Mouse (Mus musculus): ENCODE results near the gene Pex26. TPM values are rescaled to one million over a fixed set of nuclear protein-coding genes. Genes with fewer than 3 reads are reported as not detected.

Pex26 gene
- total RNA-seq, 1 experiment from 2014 or later: 11.9 TPM

DNA sequence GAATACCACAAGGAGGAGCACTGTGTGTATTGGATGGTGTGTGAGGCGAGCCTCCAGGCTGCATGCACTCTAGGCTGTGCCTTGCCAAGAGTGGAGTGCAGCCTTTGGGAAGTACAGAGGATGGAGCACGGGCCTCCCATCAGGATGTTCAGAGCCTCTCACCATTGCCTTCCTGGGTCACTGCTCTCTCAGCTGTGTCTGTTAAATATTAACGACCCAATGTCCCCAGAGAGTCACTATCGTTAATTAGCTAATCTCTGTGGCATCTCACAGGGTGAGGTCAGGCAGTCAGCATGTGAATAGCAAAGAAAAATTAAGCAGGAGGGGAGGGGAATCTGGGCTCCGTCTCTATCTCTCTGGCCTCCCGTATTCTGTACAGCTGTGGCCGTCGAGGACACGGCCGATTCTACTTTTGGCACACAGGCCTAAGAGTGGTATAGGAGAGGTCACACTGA, 17.3 kb upstream of the Pex26 start:
- DNase-seq: no peak

DNA sequence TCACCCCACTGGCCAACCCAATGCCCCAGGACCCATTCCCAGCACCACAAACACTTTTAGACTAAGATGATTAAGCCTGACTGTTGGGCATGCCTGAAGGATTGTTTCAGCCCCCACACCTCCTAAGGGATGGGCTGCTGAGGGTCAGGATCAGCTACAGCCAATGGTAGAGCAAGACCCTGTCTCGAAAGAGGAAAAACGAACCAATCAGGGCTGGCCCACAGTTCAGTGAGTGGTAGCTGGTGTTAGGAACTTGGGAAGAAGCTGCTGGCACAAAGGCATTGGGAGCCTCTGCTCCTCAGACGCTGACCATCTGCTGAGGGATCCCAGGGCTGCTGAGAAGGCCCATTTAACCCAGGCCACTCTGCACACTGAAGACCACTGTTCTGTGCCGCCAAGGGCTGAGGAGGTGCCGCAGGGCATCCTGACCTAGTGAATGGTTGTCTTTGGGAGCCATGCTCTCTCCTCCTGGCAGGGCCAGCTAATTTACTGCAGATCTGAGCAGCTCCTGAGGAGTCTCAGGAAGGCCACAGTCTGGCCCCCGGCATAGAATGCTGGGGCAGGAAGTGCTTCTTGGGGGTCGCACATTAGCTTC, 16.0 kb upstream of the Pex26 start:
- DNase-seq: no peak

DNA sequence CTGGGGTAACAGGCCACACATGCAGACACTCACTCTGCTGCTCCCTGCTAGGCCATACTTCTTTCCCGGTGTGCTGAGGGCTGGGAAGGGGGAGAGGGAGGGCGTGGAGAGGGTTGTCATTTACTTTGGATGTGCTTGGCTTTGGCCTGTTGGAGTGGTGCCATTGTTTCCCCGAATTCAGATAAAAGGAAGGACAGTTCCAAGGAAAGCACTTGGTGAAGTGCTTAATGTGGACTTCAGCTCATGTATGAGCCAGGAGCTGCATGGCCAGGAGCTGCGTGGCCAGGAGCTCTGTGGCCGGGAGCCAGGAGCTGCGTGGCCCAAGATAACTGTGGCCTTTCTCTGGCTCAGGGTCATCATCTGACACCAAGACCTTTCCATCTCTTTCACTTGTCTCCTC, 12.4 kb upstream of the Pex26 start:
- DNase-seq: peak; percentile 79

DNA sequence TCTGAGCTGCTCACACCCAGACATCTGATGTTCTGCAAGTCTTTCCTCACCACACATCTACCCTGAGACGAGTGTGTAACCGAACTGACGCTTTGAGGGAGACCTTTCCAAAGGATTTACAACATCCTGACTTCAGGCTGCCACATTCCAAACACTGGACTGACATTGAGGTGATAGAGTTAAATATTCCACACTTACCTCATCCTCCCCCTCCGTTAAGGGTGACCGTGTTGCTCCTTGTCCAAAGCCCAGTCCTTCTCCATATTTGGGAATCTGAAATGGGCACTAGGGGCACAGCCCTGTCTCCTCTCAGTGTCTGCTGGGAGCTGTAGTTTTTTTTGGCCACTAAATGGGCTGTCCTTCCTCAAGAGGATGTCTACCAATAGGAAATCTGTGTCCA, 10.0 kb upstream of the Pex26 start:
- no peak for DNase-seq

DNA sequence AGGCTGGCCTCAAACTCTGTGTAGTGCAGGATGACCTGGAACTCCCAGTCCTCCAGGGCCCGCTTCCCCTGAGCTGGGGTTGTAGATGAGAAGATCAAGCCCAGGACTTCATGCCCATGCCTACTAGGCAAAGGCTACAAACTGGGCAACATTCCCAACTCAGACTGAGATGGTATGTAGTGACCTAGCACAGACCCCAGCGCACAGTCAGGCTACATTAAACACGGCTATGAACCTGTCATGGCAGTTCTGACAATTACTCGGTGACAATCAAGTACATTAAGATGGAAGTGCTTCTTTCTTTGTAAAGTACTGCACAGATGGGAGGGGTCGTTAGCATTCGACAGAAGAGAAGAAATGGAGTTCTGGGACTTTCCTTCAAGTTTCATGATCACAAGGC, 8.7 kb upstream of the Pex26 start:
- no peak for DNase-seq

GRCm38 (mm10) chr6:121176011-121176730, 7.3 kb upstream of the Pex26 start:
- DNase-seq: no peak

- DNase-seq: no peak
These were observed 6.8 kb upstream of the Pex26 start for GRCm38 (mm10) chr6:121176731-121177098.

- DNase-seq: peak; percentile 32
These were observed 6.3 kb upstream of the Pex26 start for GRCm38 (mm10) chr6:121177118-121177708.

DNA sequence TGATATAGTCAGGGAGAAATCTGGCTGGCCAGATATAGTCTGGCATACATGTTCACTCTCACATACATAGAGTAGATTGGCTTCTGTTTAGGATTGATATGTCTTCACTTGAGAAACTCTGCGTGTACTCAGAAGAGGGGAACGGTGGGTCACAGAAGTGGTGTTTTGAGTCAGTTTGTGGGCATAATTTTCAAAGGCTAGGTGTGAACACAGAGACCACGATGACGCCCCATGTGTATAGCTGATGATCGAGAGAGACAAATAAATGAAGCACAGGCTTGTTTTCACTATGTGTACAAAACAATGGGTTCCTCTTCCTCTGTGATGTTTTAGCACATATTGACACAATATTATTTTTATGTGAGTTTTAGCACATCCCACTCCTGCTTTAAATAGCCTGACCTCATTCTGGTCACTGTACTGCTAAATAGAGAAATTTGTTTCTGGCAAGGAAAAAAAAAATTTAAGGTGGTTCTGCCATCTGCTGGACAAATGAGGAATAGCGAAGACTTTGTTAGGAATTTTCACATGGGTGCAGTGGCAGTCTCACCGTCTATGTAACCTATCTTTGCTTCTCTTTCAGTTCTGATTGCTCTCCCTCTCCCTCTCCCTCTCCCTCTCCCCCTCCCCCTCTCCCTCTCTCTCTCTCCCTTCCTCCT, 4.6 kb upstream of the Pex26 start:
- peak; percentile 66 for DNase-seq

DNA sequence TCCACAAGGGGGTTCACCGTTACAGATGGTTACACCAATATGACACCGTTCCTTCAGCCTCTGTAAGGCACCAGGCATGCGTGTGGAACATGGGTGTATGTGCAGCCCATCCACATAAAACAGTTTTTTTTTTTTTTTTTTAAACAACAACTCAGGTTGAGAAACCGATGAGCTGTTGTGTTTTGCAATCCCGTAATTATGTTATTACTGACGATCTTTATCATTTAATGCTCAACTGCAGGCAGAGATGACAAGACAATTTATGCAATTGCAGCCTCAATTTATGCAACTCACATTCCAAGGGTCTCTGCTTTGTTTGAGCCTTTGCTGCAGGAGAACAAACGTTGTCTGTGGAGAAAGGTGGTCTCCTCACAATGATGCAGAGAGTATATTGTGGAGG, 3.6 kb upstream of the Pex26 start:
- no peak for DNase-seq

- peak; percentile 72 for DNase-seq
These were observed 1.0 kb downstream of the Pex26 start for GRCm38 (mm10) chr6:121184198-121185140.

DNA sequence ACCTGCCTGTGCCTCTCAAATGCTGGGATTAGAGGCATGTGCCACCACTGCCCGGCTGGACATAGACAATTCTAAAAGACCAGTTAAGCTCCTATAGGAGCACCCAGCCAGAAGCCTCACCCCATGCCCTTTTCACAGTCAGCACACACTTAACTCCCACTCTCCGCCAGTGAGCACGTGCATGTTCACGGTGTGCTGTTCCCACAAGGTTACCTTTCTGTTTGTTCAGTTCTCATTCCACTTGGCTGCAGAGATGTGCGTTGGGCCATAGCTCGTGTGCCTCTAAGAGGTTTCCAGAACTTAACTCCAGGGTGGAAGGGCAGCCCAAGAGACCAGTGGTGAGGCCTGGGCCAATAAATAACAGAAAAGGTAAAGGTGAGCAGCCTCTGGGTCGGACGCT, 1.8 kb downstream of the Pex26 start:
- DNase-seq: no peak

GRCm38 (mm10) chr6:121191261-121192009, 8.0 kb downstream of the Pex26 start:
- DNase-seq: no peak

- no peak for DNase-seq
These were observed 10.8 kb downstream of the Pex26 start for GRCm38 (mm10) chr6:121194061-121194955.

DNA sequence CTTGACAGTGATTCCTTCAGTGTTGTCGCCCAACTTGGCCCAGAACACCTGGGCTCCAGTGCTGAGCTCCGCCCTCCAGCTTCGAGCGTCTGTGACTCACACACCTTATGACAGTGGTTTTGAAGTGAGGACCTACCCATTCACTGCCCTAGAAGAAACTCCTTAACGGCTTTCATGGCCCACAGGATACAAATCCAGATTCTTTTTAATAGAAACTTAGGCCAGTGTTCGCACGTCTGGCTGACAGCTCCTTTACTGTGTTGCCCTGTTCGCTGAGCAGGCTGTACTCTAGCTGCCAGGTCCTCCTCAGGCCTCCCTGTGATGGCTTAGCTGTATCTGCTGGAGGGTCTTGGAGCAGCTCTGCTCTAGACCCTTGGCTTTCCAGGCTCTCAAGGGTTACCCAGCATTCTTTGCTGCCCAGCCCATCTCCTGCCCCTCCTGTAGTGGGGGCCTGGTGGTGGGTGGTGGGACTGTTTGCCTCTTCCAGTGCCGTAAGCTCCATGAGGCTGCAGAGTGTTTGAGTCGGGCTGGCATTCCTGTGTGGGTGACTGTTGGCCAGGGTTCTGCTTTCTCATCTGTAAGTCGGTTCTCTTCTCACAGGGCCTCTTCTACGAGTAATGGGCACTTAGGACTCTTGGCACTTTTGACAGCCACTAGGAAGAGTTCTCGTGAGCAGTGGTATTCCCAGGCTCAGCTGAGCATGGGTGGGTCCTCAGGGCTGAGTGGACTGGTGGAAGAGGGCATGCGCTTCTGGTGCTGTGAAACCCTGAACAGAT, 11.7 kb downstream of the Pex26 start:
- no peak for DNase-seq

DNA sequence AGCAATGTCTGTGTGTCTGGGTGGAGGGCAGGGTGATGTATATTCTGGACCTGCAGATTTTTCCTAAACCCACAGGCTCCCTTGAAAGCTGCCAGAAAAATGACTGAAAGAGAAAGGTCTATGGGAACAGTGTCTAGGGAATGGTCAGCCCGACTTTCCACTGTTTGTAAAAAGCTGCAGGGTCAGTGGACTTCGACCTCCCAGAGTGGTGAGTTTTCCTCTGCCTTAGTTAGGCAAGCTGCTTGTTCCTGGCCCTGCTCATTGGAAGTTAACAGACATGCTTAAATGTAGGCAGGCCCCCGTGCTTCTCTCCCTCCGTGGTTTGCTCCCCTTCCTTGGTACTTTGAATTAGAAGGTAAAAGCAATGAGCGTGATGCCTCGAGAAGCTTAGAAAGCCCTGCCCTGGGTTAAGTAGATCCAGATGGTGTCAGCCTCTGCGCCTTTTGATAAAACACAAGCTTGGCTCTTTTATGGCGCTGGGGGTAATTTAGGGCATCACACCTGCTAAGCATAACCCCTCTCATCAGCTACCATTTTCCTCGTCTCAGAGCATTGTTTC, 14.4 kb downstream of the Pex26 start:
- no peak for DNase-seq

DNA sequence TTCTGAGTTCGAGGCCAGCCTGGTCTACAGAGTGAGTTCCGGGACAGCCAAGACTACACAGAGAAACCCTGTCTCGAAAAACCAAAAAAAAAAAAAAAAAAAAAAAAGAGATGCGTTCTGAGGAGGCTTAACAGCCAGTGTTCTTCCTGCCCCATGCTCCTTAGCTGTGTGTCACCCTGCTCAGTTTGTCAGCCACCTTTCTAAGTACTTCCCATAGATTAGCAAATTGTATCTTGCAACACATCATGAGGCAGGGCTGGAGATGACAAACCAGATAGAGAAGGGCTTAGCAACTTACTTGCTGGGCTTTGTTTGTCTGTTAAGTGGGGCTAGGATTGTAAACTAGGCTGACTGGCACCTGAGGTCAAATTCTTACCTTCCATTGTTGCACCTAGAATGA, 17.0 kb downstream of the Pex26 start:
- DNase-seq: no peak

- DNase-seq: no peak
These were observed 18.6 kb downstream of the Pex26 start for GRCm38 (mm10) chr6:121202026-121202425.

DNA sequence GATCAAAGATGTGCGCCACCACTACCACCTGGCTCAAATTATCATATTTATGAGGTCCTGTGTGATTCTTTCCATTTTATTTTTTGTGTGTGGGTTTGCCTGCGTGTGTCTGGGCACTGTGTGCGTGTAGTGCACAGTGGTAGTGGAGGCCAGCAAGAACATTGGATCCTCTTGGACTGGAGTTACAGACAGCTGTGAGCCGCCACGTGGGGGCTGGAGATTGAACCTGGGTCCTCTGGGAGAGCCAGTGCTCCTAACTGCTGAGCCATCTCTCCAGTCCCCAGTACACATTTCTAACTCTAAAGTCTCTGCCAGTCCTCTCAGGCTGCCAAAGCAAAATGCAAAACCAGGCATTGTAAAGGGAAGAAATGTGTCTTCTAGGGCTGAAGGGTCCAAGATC, 23.0 kb downstream of the Pex26 start:
- DNase-seq: no peak

Data from adrenal gland, postnatal 14 days (tissue).